In genomic region chr3:41509441-41509840, GRCm38 (mm10) we compare ENCODE assay signal across 9 mouse cellular contexts. TPM values are rescaled to one million over a fixed set of nuclear protein-coding genes. Genes with fewer than 3 reads are reported as not detected.
DNase-seq lines count a peak whose midpoint lies in the region; ATAC-seq lines count a peak whose summit lies in the region.
"Had no signal": no experiment of that assay in that cellular context is flagged by ENCODE, and none has a peak within 500 bp of the region (broad histone marks: within the 10 kb centered on the region; RNA-seq: fewer than 3 reads in every experiment).

No protein-coding gene starts in this region.

- ATAC-seq in megakaryocyte progenitor cell, adult 5-6 weeks (replicated peaks; ENCODE audit: poor library complexity), result peak; percentile 91
- no peak for ATAC-seq in hindbrain, embryonic 11.5 days (ENCODE audit: low FRiP score)

- 87% methylated on average over 2 of the region's 2 CpGs for WGBS in hindbrain, embryonic 11.5 days

- no peaks in the 10 kb centered on the region for H3K9me3 ChIP-seq in hindbrain, embryonic 11.5 days (ENCODE audit: control insufficient read depth, low read length)
- H3K9me3 ChIP-seq: neural tube, embryonic 12.5 days had no signal

- no peaks in the 10 kb centered on the region for H3K4me1 ChIP-seq in hindbrain, embryonic 11.5 days (replicated peaks; ENCODE audit: control insufficient read depth, insufficient read depth, low read length)
- H3K4me1 ChIP-seq: neural tube, embryonic 12.5 days had no signal

- H3K27ac ChIP-seq in hindbrain, embryonic 11.5 days (ENCODE audit: low read depth, low read length), result no peak overlapping the region
- H3K27ac ChIP-seq: neural tube, embryonic 12.5 days had no signal

- H3K36me3 ChIP-seq in hindbrain, embryonic 11.5 days (ENCODE audit: control insufficient read depth, insufficient read depth, low read length), result no peaks in the 10 kb centered on the region
- H3K36me3 ChIP-seq: neural tube, embryonic 12.5 days had no signal

- H3K4me2 ChIP-seq in hindbrain, embryonic 11.5 days (replicated peaks; ENCODE audit: low read depth, low read length), result no peak overlapping the region
- H3K4me2 ChIP-seq: neural tube, embryonic 12.5 days had no signal

- H3K9ac ChIP-seq in hindbrain, embryonic 11.5 days (ENCODE audit: low read depth, low read length), result no peak overlapping the region
- H3K9ac ChIP-seq: neural tube, embryonic 12.5 days had no signal

- peak; percentile 69 for DNase-seq in adrenal gland, postnatal 14 days
- DNase-seq in adrenal gland, postnatal 4 days (ENCODE audit: low spot score in 2 of 2), result no peak
- DNase-seq in forelimb bud, embryonic 11.5 days (ENCODE audit: low read depth, low spot score), result peak; percentile 21
- DNase-seq in kidney, postnatal 14 days, result peak; percentile 50
- DNase-seq in hindbrain, embryonic 11.5 days (ENCODE audit: low spot score), result no peak
- no peak for DNase-seq in right cerebral cortex, postnatal 10 days (ENCODE audit: low spot score in 2 of 2)
- DNase-seq in cerebellum, postnatal 14 days, result no peak

- no peak overlapping the region for H3K4me3 ChIP-seq in hindbrain, embryonic 11.5 days (ENCODE audit: low read depth, low read length)
- H3K4me3 ChIP-seq: neural tube, embryonic 12.5 days had no signal

- H3K27me3 ChIP-seq in hindbrain, embryonic 11.5 days (ENCODE audit: control insufficient read depth, insufficient read depth, low read length), result no peaks in the 10 kb centered on the region
- H3K27me3 ChIP-seq: neural tube, embryonic 12.5 days had no signal

RNA-seq across cellular contexts. Expression of gene Jade1, which starts 46.1 kb away (rescaled TPM):
- 42.8 and 43.5 TPM in 2 replicates for total RNA-seq in adrenal gland, postnatal 14 days (2021)
- 10 to 100 TPM; 57.5 to 59.7 TPM for total RNA-seq in adrenal gland, postnatal 4 days (2021)
- total RNA-seq in megakaryocyte progenitor cell, adult 5-6 weeks (2015), result 45.3 and 47.8 TPM in 2 replicates
- 34.6 and 38.7 TPM in 2 replicates for total RNA-seq in megakaryocyte progenitor cell, adult 5-6 weeks (2017)
- 12.1 and 13.0 TPM in 2 replicates for polyA plus RNA-seq in hindbrain, embryonic 11.5 days (2014; fragmentation: Nextera tagmentation; extraction: Ambion mirVana)

Comparison
In these comparisons a context has a peak if more than half of its experiments do, and no peak if none do; other contexts are left out.
1. DNase-seq: peak in adrenal gland, postnatal 14 days (single experiment), forelimb bud, embryonic 11.5 days (single experiment) and kidney, postnatal 14 days (single experiment); none in adrenal gland, postnatal 4 days (0 of 2), hindbrain, embryonic 11.5 days (single experiment), right cerebral cortex, postnatal 10 days (0 of 2) and cerebellum, postnatal 14 days (0 of 2).